Mouse (Mus musculus) CD8-positive naive resting alpha-beta T cell, adult 2 months (primary cell): ENCODE measurements around the gene Sdccag8.

Source experiments
- DNase-seq, 2 experiments: peaks; one replicate each; pipeline ENCODE4 v3.0.0; 2022; ENCODE audit warnings: low read depth in 2 of 2, low spot score in 2 of 2

The Sdccag8 gene

DNA sequence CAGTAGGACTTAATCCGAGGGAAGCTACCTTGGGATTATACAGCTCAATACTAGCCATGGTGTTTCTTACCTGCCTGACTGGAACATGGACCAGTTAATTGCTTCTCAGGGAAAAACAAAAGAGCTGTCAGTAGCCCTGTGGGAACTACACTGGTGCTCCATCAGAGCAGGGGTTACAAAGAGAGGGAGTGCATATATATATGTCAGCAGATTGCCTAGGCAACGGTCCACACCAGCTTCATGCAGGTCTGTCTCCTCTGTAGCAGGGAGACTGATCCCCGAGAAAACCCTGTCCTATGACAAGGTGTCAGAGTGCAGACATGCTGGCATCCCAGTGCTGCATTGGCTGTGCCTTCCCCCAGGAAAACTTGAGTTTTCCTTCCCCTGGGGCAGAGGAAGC is 195.6 kb downstream of the Sdccag8 start:
- no peak for DNase-seq

- no peak for DNase-seq
Measured at GRCm38 (mm10) chr1:177010607-177011302, 196.3 kb downstream of the Sdccag8 start.

DNA sequence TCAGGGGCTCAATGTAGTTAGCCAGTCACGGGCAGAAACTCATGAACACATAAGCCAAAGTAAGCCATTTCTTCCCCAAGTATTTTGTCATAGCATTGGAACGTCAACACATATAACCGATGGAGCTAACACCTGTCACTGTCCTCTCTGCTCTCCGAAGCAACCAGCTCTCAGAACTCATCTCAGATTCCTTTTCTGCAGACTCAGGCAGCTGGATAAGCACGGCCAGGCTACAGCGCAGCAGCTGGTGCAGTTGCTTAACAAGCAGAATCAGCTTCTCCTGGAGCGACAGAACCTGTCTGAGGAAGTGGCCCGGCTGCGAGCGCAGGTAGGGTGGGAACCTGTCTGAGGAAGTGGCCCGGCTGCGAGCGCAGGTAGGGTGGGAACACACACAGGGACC is 197.2 kb downstream of the Sdccag8 start:
- DNase-seq, result no peak

GRCm38 (mm10) chr1:177012774-177013173 is 198.3 kb downstream of the Sdccag8 start:
- DNase-seq, result no peak

GRCm38 (mm10) chr1:177013313-177013712 is 198.9 kb downstream of the Sdccag8 start:
- DNase-seq, result no peak

GRCm38 (mm10) chr1:177013776-177014175 is 199.3 kb downstream of the Sdccag8 start:
- DNase-seq, result no peak

DNA sequence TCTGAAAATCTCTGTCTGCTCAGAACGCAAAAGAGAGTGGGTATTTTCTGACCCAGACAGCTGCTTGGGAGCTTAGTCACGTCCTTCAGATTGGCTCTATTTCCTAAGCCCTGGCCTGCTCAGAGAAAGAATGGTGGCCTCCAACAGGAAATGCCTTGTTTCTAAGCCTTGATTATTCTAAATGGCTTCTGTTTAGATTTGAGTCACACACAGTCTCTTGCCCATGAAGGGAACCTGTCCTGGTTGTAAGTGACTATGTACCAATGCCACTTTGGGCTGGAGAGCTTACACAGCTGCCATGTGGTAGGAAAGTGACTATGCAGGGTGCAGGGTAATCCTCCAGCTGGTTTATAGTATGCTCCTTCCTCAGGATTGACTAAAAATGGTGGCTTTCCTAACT is 199.9 kb downstream of the Sdccag8 start:
- no peak for DNase-seq

GRCm38 (mm10) chr1:177014921-177015439 is 200.5 kb downstream of the Sdccag8 start:
- DNase-seq, result no peak

DNA sequence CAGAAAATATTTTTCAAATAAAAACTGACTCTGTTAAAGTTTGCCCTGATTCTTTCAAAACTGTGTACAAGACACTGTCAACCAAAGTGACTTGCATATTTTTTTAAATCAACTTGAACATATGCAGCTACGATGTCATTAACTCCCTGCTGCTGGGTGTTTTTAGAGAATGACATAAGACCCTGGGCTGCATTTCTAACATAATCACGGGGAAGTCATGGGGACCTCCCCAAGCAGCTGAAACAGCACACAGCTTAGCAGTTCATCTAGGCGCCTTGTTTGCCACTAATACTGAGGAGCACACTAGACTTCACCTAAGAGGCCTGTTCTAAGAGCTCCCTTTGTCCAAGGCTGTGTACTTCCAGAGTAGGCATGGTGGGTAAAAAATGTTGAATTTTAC is 201.5 kb downstream of the Sdccag8 start:
- no peak for DNase-seq

GRCm38 (mm10) chr1:177016729-177017128 is 202.3 kb downstream of the Sdccag8 start:
- no peak for DNase-seq

DNA sequence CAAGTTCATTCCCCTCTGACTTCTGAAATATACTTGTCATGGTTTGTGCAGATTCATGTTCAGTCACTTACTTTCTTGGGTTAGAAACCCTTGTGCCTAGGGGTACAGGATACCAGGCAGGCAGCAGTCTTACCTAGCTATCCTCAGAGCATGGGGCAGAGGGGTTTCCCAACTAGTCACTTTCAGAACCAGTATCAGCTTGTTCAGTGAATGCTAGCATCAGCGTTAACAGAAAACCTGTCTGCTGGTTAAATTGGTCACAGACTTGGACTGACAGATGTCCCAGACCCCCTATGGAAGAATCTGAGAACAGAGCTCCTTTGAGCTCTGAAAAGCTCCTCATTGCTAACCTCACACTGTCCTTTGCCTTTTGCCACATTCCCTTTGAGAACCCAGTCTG is 204.3 kb downstream of the Sdccag8 start:
- no peak for DNase-seq

GRCm38 (mm10) chr1:177019668-177020067 is 205.2 kb downstream of the Sdccag8 start:
- no peak for DNase-seq

- DNase-seq, result no peak
Measured at GRCm38 (mm10) chr1:177022751-177023150, 208.3 kb downstream of the Sdccag8 start.

GRCm38 (mm10) chr1:177027706-177028105 is 213.2 kb downstream of the Sdccag8 start:
- no peak for DNase-seq

GRCm38 (mm10) chr1:177029032-177029431 is 214.6 kb downstream of the Sdccag8 start:
- DNase-seq, result no peak

DNA sequence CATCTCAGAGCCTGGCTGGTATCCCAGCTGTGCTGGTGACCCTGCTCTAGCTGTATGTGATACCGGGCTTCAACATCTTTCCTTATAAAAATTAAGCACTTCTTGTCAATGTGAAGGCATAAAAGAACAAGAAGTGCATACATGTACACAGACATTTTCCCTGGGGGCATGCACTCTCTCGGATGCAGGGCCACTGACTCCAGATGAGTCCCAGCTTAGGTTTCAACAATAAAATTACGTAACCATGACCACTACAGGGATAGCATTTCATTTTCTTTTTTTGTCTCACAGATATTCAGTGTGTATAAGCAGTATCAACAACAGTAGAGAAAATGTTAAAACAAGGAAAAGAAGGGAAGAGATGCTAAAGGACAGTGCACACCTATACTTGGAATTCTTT is 216.2 kb downstream of the Sdccag8 start:
- DNase-seq, result no peak

DNA sequence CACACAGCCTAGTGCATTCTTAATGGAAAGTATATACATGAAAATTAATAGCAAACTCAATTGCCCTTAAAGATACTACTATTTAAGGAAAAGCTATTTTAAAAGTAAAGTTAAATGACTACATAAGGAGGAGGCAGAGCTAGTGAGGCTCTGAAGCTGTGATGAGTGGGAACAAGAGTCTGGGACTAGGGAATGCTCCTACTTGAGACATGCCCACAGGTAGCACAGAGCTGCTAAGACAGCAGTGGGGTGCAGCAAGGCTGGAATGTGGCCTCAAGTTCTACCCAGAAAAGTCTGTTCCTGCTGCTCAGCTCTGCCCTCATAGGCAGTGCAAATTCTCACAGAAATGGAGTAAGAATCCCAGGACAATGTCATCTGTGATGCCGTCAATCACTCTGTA is 216.7 kb downstream of the Sdccag8 start:
- no peak for DNase-seq

GRCm38 (mm10) chr1:177032233-177032632 is 217.8 kb downstream of the Sdccag8 start:
- no peak for DNase-seq

- DNase-seq, result no peak
Measured at GRCm38 (mm10) chr1:177035460-177035859, 221.0 kb downstream of the Sdccag8 start.

- no peak for DNase-seq
Measured at GRCm38 (mm10) chr1:177038383-177038782, 223.9 kb downstream of the Sdccag8 start.

DNA sequence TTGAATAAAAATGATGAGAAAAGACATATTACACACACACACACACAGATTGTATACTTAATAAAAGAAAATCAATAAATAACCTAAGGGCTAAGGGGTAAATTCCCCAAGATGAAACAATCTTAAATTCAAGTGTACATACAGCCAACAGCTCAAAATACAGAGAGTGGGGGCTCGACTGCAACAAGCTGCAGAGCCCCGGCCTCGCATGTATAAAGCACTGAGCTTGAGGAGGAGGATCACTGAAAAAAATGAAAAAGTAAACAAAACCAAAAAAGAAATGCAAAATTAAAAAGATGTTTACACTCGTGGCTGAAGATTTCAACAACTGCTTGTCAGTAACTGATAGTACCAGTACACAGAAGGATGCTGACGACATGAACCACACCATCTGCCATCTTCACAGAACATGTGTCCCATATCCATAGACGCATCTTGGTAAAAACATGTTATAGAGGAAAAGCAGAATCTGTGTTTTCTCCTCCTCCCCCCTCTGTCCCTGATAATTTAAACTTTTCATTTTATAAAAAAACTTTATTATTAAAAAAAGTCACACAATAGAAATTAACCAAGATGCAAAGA is 224.7 kb downstream of the Sdccag8 start:
- no peak for DNase-seq

- DNase-seq, result no peak
Measured at GRCm38 (mm10) chr1:177040058-177040457, 225.6 kb downstream of the Sdccag8 start.

- DNase-seq, result no peak
Measured at GRCm38 (mm10) chr1:177045885-177046284, 231.4 kb downstream of the Sdccag8 start.
